Mouse (Mus musculus) neural tube, embryonic 10.5 days (tissue): ENCODE measurements around the gene Chil1.

ENCODE experiments used
- DNase-seq: peaks from one replicate; pipeline ENCODE4 v3.0.0-alpha.2; 2017; ENCODE audit warnings: low spot score; ENCODE audit errors: extremely low spot score

Gene Chil1

DNA sequence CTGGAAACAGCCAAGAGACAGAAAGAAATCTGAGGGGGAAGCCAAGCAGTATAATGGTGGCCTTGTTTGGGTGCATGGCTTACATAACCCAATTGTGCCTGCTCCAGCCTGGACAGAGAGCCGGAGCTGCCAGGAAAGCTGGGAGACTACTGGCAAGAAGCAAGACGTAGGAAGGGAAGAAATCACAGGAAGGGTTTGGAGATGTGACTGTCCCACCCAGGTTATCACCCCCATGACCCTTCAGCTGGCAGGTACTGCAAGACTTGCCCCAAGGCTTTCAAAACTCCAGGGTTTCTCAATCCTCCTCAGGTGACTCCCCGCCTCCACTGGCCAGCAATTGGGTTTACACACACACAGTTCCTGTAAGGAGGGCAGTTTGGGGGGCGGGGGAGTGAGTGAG is at the start of gene Chil1:
Chil1 (plus strand) TSS at position 152 of the 400 bp plus-strand sequence.
- DNase-seq: no peak

DNA sequence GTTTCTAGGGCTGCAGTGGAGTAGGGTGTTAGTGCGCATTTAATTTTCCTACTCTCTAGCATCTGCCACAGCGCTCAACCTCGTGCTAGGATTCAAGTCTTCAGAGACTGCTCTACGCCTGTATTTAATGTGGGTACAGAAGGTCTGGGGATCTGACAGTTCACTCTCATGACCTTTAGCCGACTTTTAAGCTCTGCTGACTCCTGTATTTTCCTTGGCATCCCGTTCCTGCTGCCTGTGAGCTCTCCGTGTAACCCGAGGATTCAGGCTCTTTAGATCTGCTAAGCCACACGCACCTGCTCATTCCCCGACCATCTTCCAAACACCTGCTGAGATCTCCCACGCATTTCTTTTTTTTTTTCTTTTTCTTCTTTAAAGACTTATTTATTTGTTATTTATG is 48.7 kb upstream of the Chil1 start:
- no peak for DNase-seq

DNA sequence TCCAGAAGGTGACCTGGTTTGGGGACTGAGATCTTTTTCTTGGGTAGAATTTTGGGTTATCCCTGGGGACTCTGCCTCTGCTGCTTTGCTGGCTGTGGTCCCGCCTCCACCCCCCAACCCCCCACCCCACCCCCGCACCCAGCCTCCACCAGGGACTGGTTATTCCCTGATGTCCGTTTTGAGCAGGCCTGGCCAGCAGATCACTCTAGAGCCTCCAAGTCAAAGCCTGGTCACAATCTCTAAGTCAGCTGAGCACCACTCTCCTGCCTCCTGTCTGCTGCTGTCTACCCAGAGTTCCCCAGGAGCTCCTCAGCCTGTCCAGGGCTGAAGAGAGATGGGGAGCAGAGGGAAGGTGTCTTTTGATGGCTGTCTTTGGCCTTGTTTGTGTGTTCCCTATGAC is 45.6 kb upstream of the Chil1 start:
- no peak for DNase-seq

DNA sequence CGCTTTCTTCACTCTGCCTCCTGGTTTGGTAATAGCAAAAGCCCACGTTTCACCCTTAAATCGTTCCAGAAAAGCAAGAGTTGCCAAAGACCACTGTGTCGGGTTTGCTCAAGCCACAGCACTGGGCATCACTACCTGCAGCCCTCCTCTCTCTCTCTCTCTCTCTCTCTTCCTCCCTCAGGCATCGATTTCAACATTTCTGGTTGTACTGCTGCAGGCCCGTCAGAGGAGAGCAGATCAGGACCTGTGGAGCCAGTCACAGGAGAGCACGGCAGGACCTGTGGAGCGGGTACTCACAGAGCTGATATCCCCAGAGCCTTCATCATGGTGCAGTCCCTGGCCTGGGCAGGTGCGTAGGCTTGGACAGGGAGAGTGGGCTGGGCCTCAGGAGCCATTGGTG is 43.6 kb upstream of the Chil1 start:
- DNase-seq: no peak

DNA sequence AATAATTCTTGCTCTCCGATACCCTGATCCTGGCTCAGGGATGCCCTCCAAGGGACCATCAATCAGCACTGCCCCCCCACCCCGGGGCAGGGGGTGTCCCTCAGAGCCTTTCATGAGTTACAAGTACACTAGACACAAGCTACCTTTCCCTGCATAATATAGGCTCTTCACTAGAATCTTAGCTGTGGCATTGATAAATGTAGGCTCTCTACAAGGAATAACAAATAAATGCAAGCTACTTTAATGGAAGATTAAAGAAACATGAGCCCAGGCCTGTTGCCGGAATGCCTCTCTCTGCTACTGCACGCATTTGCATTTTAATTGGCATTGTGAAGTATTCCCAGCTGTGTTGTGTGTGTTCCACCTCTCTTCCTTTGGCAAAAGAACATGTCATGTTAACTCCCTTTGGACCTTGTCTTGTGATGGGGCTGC is 39.6 kb upstream of the Chil1 start:
- no peak for DNase-seq

DNA sequence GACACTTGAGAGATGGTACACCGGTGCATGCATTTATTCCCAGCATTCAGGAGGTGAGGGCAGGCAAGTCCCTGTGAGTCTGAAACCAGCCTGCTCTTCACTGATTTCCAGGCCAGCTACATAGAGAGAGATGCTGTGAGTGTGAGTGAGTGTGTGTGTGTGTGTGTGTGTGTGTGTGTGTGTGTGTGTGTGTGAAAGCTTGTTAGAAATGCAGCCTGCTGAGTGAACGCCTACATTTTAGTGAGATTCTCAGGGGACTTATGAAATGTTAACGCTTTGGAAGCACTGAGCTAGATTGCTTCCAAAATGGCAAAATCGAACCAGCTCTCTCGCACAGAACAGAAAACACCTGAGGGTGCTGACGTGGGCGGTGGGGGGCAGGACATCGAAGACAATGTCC is 35.9 kb upstream of the Chil1 start:
- no peak for DNase-seq

DNA sequence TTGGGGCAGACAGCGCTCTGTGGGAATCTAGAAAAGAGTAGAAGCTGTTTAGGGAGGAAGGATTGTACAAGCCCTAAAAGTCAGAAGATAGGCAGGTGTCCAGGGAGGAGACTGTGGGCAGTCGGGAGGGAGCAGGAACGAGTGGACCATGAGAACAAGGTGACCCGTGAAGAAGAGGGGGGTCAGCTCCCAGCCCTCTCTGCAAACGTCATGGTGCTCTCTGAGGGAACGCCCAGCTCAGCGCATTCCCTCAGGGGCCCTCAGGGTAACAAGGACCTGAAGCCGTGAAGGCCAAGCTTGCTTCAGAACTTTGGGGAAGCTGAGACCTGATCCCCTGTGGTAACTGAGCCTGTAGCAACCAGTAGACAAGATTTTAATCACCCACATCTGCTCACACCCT is 31.9 kb upstream of the Chil1 start:
- no peak for DNase-seq

DNA sequence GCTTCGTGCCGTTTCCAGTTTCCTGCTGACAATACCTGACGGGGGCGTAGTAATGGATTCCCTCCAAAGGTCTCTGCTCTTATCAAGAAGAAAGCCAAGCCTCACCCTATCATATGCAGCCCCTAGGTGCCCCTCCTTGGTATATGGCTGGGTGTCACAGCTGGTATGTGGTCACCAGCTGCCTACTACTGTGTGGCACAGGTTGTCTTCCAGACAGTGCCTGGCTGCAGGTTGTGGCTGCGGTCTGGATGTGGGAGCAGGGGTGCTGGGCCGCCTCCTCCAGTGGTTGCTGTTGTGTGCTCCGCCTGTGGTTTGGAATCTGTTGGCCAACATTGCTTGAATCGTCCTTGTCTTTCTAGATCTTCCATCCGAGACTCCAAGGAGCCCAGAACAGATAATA is 31.2 kb upstream of the Chil1 start:
- DNase-seq: no peak

DNA sequence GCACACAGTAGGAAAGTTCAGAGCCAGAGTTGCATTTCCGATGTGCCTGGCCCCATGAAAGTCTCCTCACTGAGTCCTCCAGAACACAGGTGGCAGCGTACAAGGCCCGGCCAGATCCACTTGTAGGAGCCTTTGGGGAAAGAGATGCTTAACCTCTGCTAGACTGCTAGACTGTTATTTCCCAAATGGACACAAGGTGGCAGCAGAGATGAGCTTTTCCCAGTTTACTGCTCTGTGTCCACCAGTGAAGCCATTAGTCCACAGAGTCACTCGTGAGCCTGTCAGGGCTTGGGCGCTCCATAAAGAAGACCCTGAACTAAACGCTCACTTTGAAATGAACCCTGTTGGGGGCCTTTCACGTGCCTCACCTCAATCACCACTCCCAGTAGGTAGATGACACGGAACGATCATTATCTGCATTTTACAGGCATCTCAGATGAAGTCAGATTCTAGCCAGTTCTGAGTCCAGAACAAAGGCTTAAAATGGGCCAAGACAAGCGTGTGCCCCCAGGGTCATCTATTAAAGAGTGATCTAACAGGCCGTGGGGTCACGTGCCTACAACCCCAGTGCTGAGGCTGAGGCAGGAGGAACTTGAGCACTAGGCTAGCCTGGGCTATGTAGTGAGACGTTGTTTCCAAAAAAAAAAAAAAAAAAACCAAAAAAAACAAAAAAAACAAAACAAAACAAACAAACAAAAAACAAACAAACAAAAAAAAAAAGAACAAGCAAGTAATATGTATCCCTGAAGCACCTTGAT is 30.1 kb upstream of the Chil1 start:
- peak; percentile 92 for DNase-seq

DNA sequence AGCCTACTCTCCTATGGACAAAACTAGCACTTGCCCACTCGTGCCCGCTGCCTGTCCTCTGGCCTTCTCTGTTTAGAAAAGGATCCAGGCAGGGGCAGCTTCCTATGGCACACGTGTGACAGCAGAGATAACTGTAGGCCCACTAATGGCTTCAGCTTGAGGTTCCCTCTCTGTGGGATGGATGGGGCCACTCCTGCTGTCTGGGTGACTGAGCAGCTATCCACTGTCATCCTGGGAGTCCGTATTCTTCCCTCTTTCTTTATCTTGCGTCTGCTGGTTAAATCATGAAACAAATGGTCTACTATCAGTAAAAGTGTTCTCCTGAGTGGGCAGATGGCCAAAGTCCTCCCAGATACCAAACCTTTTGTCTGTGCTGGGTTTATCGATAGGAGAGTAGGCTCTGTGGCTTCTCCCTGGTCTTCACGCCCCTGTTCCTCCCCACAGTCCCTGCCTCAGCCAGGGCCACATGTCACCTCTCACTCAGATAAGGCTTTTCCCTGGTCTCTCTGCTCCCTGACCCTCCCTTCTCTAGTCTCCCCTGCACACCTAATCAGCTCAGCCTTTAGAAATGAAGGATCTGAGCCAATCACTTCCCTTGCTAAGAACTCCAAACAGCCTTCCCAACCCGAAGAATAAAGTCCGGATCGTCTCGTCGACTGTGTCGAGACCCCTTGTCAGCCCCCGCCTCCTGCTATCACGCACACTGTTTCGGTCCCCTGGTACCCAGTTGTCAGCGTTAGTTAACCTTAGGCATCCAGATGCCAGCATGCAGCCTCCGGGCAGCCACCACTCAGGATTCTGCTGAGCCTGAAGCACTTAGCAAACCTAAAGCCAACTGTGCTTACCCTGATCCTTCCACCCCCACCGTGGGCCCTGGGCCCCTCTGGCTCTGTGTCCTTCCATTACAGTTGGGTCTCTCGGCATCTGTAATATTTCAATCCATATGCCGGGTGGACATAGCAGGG is 29.1 kb upstream of the Chil1 start:
- no peak for DNase-seq

DNA sequence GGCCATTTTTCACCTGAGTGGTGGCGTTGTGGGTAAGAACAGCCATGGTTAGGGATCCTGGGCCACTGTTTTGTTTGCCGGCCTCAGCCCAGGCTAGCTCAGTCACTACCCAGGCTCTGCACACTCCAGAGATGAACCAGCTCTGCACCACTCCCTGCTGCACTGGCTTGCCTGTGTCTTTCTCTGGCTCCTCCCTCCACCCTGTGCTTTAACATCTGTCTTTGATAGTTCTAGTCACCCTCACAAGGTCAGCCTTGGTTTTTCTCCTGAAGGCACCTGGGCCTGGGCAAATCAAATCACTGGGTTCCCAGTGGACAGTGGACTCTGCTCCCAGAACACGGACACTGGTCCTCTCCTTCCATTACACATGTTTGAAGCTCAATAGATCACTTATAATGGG is 27.9 kb upstream of the Chil1 start:
- no peak for DNase-seq

DNA sequence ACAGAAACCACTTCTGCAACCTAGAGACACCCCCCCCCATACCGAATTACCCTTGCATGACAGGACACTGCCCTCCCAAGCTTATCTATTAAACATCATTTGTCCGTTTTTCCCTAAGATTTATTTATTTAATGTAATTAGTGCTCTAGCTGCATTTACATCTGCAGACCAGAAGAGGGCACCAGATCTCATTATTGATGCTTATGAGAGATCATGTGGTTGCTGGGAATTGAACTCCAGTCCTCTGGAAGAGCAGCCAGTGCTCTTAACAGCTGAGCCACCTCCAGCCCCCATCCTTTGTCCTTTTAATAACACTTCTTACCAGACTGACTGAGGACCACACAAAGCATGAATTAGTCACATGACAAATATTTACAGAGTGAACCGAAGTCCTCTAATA is 27.3 kb upstream of the Chil1 start:
- DNase-seq: no peak

DNA sequence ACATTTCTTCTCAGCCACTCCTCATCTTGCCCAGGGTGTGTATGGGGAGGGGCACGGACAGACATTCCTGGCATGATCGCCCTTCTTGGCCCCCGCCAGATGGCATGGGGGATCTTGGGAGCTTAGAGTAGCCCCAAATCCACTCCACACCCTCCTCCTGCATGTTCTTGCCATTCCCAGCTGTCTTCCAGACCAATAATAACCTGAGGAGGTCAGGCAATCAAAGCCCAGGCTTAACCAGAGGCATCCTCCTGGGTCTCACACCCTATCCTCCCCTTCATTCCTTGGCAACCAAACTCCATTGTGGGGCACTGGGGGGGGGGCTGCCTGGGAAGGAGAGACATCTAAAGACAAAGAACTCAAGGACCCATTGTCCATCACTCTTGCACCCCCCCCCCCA is 21.6 kb upstream of the Chil1 start:
- DNase-seq: no peak

DNA sequence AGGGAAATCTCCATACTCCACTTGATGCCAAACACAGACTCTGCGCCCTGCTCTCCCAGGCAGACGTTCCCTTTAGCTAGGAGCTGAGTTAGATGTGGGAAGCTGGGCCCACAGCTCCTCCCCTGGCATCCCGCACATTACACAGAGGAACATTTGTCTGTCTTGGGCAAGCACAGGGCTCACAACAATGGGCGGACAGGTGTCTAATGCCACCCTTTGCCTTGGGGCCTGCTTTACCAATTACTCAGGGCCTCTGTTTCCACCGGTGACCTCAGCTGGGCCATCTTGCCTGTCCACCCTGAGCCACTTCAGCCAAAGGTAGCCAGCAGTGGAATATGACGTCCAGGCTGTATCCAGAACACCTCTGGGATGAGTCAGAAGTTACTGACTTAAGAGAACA is 20.6 kb upstream of the Chil1 start:
- DNase-seq: no peak

DNA sequence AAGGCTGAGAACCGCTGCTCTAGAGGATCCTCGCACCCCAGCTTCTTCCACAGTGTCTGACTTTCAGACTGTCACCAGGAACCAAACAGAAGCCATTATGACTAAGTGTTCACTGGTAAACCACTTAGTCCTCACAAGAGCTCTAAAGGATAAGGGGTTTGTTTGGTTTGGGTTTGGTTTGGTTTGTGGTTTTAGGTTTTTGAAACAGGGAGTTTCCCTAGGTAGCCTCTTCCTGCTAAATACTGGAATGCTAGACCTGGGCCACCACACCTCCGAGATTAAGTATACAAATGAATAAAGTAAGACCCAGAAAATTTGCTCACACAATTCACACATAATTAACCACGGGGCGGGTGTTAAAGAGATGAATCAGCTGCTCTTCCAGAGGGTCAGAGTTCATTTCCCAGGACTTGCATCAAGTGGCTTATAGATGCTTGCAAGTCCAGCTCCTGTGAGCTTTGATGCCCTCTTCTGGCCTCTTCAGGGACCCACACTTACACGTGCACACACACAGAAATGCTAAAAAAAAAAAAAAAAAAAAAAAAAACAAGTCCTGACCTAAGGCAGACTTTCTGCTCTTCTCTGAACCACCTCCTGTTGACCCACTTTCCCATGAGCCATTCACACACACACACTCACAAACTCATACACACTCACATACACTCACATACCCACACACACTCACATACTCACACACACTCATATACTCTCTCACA is 19.3 kb upstream of the Chil1 start:
- DNase-seq: no peak

DNA sequence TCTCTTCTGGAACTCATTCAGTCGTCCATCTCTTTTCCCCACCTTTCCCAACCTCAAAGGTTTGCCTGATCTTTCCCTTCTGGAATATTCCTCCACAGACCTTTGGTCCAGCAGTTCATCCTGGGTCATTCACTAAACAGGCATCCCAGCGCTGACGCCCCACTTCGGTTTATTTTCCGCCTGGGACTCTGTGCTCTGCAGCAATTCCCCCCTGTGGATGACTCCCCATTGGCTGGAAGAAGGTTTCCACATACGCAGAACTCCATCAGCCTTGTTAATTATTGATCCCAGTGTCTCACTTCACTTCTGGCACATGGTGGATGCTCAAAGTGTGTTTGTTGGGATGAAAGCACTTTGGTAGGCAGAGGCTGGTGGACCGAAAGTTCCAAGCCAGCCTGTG is 18.5 kb upstream of the Chil1 start:
- no peak for DNase-seq

DNA sequence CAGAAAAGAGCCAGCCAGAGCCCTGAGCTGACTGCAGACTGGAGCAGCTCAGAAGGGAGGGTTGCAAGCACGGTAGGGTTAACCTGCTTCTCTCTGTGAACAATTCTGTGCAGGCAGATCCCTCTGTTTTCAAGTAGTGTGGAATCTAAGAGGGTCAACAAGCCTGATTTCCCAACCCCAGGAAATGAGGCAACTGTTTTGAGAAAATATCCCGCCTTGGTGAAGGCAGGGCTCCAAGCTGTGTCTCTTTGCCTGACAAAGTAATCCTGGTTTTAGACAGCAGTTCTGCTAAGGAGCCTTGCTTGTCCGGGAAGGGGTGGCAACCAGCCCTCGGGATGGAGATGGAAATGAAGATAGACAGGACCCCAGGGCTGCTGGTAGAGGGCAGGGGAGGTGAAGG is 17.5 kb upstream of the Chil1 start:
- no peak for DNase-seq

DNA sequence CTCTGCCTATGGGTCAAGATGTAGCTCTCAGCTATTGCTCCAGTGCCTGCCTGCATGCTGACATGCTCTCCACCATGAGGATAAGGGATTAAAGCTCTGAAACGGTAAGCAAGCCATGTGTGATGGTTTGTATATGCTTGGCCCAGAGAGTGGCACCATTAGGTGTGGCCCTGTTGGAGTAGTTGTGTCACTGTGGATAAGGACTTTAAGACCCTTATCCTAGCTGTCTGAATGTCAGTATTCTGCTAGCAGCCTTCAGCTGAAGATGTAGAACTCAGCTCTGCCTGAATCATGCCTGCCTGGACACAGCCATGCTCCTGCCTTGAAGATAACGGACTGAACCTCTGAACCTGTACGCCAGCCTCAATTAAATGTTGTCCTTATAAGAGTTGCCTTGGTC is 15.4 kb upstream of the Chil1 start:
- no peak for DNase-seq

DNA sequence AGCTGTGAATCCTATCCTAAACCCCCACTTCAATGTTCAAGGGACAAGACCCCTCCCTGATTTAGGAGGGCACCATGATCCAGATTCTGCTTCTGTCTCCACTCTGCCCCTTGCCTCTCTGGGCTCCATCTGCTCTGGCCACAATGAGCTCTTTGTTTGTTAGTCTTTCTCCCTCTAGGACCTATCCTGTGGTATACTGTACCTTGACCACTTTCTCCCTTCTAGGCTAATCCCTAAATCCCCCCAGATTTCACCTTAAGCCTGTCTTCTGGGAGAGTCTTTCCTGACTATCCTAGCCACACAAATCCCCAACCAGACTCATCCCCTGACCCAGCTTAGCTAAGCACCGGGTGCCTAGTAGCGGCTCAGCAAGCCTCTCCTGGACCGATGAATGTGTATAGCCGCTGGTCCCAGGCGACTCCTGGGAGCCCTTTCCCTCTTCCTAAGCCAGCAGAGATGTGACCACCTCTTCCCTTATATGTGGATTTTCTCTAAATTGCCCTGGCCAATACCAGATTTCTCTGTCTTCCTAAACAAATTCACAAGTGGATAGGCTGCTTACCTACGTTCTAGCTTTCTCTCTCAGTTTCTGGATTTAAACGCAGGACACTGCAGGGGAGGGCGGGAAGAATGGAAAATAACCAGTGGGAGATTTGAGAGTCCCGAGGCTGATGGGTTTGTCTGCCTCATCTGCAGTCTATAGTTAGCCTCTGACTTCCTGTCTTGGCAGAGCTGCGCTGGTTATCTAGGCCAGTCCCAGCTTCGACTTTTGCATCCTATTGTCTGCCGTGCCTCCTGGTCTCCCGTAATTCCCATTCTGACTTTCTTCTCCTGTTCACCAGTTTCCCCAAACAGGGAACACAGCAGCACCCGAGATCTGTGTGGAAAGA is 14.3 kb upstream of the Chil1 start:
- no peak for DNase-seq

DNA sequence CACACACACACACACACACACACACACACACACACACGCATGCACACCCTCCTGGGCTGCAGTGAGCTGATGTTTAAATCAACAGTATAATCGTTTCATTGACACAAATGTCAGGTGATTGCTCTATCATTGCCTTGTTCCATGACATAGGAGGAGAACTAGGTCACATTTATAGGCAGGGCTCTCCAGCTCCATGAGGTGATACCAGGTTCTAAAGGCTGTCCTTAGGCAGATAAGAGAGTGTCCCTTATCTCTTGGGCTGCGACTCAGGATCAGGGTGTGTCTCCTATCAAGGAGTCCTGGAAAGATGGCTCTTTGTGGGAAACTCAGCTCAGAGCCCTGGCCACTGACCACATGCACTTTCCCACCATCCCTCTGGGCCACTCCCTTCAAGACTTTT is 13.4 kb upstream of the Chil1 start:
- DNase-seq: no peak
